Mouse (Mus musculus) spleen, embryonic (tissue): ENCODE results near the gene Actc1.

Experiments used
- CTCF ChIA-PET: fragments of 350-600 bp; sonication (Branson Sonifier 250); formaldehyde crosslinking; loops from one replicate; lab custom pipeline; 2022; lab: Charles Lee

The Actc1 gene

DNA sequence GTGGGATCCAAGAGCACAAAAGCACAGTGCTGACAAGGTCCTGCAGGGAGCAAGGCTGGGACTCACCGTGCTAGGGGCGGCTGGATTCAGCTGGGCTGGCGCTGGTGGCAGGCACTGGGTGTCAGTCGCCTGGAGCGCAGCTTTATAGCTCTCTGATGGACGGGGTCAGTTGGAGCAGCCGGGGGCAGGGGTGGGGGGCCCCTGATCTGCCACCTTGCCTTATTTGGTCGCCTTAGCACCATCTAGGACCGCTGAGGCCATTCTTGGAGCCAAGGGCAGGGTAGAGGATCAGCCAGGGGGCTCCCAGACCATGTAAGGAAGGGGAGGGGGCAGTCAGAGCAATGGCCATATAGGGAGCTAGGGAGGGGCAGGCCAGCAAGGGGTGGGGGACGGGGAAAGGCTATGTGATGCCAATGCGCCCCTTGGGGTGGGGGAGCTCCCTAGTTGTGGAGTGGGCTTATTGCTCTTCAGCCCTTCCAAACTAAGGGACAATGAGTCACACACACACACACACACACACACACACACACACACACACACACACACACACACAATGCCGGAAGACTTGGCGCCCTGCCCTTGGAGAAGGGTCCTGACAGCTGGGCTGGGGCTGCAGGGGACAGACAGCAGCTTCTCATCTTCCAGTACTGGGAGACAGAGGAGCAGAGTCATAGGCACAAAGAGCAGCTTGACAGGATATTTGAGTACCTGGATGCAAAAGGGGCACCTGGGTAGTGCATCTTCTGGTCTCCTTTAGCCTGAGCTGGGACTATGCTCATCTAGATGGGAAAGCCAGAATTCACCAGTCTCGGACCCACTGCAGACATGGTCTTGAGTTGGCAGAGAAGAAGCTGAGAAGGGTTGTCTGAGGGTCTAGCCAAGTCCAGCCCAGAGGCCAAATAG is at the start of gene Actc1:
TSS of gene Actc1 (minus strand) at position 853 of the 903 bp plus-strand sequence.
- CTCF ChIA-PET: no interaction called here

DNA sequence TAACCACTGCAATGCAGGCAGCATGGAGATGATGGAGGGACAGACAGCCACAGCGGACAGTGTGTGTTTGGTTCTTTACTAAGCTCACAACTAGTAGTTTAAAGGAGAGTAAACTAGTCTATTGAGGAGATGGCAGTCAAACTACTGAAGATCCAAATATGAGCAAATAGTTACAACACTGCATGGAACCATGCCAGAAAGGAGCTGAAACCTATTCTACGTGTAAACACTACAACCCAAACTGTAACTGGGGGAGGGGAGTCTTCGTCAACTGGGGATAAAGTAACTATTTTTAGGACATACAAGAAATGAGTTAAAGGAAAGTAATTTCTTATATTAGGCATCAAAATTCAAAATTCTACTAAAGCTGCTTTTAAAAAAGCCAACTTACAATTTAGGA is 49.1 kb upstream of the Actc1 start:
- CTCF ChIA-PET: no interaction called here

DNA sequence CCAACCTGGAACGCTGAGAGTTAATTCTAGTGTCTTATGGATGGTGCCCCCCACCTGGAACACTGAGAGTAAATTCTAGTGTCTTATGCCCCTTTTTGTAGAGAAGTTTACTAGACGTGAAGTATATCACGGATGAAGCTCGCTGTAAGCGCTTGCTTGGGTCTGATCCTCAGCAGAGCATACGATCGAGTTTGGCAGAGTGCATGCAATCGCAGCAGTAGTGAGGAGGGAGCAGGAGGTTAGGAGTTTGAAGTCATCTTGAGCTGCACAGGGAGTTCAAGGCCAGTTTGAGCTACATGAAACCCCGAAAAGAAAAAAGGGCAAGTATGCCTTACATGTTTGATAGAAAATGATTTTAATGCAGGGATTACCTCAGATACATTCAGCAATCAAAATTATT is 47.5 kb upstream of the Actc1 start:
- CTCF ChIA-PET: interaction anchor here (0.6 kb wide), 1 partner anchor 19 kb away, joined by 7 read pairs; no protein-coding TSS in a partner anchor

GRCm38 (mm10) chr2:114099816-114100215 is 46.5 kb upstream of the Actc1 start:
- CTCF ChIA-PET: no interaction called here

DNA sequence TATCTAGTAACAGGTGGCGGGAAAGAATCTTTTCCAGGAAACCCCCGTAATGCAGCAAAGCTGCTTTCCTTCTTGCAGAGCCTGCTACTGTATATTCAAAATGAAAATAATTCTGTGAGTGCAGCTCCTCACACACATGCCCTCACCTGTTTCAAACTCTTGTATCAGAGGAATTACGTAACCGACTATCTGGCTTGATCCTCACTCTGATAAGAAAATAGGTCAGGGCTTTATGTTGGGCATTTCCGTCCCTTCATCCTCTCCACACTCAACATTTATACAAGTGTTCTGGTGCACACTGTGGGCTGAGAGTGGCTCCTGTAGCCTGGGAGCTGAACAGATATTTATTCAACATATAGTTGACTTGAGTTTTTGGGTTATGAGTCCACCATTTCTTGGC is 45.8 kb upstream of the Actc1 start:
- CTCF ChIA-PET: no interaction called here

GRCm38 (mm10) chr2:114097627-114098026 is 44.3 kb upstream of the Actc1 start:
- CTCF ChIA-PET: no interaction called here

DNA sequence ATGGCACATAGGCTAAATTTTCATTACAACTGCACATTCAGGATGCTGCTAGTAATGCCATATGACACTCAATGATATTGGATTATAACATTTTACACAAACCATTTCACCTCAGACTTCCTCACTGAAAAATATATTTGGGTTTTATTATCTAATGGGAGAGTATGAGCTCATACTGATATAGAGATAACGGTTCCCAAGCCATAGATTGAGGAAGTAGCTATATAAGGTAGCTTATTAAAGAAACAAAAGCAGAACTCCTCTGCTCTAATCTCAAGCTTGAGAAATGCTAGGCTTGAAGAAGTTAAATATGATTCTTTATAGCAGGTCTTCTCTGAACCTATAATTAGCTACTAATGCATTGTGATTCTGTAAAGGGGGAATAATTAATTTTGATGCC is 43.2 kb upstream of the Actc1 start:
- CTCF ChIA-PET: no interaction called here

- CTCF ChIA-PET: interaction anchor here (0.6 kb wide), 1 partner anchor 1525 kb away, joined by 3 read pairs; no protein-coding TSS in a partner anchor
Observed at GRCm38 (mm10) chr2:114095348-114095747, 42.0 kb upstream of the Actc1 start.

GRCm38 (mm10) chr2:114094696-114095095 is 41.3 kb upstream of the Actc1 start:
- CTCF ChIA-PET: no interaction called here

DNA sequence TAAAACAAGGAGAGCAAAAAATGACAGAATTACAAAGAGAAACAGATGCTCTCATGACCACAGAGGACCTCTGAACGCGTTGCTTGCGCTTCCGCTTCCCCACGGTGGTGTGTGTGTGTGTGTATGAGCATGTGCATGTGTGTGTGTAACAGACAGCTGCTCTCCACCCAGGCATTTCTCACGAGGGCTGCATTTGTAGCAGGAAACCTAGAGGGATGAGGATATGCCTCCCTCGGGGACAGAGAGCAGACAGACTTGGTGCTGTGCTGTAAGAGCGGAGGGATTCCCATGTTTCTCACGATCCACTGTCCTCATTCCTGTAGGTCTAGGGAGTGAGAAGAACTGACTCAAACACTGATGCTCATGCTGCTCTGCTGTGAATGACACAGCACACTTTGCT is 40.2 kb upstream of the Actc1 start:
- CTCF ChIA-PET: no interaction called here

- CTCF ChIA-PET: no interaction called here
Observed at GRCm38 (mm10) chr2:114089862-114090261, 36.5 kb upstream of the Actc1 start.

GRCm38 (mm10) chr2:114087271-114087670 is 33.9 kb upstream of the Actc1 start:
- CTCF ChIA-PET: no interaction called here

DNA sequence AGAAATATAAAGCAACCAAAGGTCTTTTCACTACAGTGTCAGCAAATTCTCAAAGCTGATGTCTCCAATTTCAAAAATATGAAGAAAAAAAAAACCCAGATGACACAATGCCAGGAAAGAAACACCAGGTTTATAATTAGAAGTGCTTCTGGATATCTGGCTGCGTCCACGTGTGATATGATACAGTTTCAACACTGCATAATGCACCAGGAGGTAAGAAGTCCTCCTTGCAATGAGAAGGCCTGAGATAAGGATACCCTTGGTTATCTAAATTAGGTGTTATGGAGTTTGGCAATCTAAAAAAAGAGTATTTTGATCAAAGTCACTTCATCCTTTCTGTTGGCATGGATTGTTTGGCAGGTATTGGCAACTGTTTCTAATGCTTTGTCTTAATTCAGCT is 18.5 kb upstream of the Actc1 start:
- CTCF ChIA-PET: no interaction called here

- CTCF ChIA-PET: no interaction called here
Observed at GRCm38 (mm10) chr2:114066226-114066625, 12.9 kb upstream of the Actc1 start.

GRCm38 (mm10) chr2:114064004-114064403 is 10.7 kb upstream of the Actc1 start:
- CTCF ChIA-PET: no interaction called here

DNA sequence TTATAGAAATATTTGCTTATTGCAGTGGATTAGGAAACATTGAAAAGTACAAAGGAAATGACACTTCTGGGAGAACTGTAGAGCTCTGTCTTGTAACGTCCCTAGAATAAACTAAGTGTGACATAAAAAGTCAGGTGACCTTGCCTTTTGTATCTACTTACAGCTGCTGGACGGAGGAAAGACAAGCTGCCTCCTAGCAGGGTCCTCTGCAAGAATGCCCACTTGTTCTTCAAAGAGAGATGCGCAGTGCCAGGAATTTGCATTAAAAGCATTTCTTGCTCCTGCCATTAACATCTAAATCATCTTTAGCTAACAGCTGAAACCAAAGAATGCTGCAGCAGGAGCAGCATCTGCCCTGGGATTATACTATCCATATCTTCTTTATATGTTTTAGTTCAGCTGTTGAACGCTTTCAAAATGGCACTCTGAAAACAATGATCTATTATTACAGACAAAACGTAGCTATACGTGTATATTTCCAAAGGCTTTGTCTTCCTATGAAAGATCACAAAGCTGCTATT is 6.8 kb upstream of the Actc1 start:
- CTCF ChIA-PET: no interaction called here

GRCm38 (mm10) chr2:114059608-114060007 is 6.3 kb upstream of the Actc1 start:
- CTCF ChIA-PET: interaction anchor here (0.6 kb wide), 1 partner anchor 15 kb away, joined by 3 read pairs; no protein-coding TSS in a partner anchor

DNA sequence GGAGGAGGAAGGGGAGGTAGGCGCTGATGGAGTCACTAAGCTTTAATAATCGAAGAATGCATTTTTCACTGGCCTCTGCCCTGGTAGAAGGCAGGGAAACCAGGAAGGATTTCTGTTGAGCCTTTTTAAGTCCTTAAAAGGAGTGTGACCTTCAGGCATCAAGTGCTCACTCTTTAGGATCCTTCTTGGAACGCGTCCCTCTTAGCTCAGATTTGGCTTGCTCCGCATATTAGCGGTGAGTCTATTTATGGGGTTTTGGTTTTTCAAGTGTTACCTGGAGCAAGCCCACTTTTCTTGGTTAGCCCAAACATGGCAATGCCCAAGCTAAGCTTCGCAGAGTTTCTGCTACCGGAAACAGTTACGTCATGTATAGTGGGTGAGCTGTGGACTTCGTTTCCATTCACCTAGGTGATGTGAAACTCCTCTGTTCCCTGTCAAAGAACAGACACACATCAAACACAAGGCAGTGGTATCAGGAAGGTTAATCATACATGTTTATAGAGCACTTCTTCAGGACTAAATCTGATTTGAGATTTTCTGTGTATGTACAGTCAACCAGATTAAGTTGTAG is 5.0 kb upstream of the Actc1 start:
- CTCF ChIA-PET: no interaction called here

DNA sequence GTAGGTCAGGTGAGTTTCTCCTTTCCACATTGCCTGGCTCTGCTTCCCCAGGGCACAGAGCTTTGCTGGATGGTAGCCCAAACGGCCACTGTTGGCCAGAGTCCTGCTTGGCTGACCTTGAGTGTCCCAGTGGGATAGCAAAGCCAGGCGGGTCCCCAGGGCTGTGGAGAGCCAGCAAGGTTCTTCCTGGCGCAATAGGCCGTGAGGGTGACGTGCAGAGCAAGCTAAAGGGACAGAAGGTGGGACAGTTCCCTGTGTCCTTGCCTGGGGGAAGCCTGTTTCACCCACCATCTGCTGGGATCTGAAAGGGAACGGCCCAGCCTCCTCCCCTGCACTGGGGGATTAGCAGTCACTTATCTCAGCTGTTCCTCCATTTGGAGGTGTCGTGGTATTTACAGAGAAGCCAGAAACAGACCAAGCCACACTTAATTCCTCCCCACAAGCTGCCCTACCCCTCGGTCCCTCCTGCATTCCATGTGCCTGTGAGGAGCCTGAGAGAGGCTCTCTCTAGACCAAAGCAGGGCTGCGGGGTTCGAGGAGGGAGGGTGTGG is 4.0 kb upstream of the Actc1 start:
- CTCF ChIA-PET: no interaction called here

GRCm38 (mm10) chr2:114054129-114054528 is 781 bp upstream of the Actc1 start:
- CTCF ChIA-PET: no interaction called here

DNA sequence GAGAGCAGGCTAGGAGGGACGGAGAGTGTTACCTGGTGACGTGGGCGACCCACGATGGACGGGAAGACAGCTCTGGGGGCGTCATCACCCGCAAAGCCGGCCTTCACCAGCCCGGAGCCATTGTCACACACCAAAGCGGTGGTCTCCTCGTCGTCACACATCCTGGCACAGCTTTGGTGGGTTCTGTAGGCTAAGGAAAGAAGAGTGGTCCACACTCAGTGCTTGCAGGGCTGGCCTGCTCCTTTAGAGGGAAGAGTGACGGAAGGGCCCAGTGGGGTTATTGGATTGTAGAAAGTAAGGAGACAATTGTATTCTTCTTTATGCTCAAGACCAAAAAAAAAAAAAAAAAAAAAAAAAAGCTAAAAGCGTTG is 1.5 kb downstream of the Actc1 start:
- CTCF ChIA-PET: no interaction called here

DNA sequence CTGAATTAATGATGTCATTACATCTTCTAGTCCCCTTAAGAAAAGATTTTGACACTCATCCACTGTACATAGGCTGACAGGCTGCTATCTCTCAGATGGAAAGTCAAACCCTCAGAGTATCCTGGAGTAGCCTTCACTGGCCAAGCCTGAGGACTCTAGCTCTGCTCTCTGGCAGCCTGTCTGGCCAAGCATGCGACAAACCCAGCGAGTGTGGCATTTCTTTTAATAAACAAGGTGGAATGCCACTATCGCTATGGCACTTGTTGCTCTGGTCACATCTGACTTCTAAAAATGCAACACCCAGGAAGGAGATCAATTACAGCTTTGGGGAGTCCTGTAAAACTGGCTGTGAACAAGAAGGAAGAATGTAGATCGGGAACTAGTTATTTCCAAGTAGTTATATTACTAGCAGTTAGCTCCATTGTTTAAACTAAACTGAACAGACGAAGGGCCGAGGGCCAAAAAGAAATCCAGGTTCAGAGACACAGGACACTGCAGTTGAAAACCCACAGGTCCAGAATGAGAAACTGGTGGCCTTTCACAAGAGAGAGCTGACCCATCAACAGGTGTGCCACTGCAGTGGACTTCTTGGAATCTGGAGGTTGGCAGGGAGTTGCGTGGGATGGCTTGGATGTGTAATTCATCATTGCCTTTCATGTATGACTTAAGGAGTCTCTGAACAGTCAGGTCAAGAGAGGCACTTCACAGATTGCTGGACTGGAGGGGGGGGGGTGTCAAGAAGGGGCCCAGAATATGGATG is 2.1 kb downstream of the Actc1 start:
- CTCF ChIA-PET: no interaction called here
